Mouse (Mus musculus) liver, embryonic 12.5 days (tissue): ENCODE results near the gene Sept9. TPM values are rescaled to one million over a fixed set of nuclear protein-coding genes. Genes with fewer than 3 reads are reported as not detected.

Source experiments
- ATAC-seq: fragments of 200-750 bp; cut with Nextera tagmentation; 2 replicates; pipeline ENCODE4 v1.8.0; 2017; ENCODE audit warnings: moderate number of reproducible peaks, mild to moderate bottlenecking, moderate library complexity
- H3K27ac ChIP-seq: fragments of 300-500 bp; sonication (generic); 2 replicates; pipeline ENCODE4 v1.5.1; 2016; ENCODE audit warnings: mild to moderate bottlenecking
- H3K27me3 ChIP-seq: fragments of 300-500 bp; sonication (generic); replicated peaks from 2 replicates; pipeline ENCODE4 v1.6.1; 2016; ENCODE audit warnings: mild to moderate bottlenecking, moderate library complexity
- H3K36me3 ChIP-seq: fragments of 300-500 bp; sonication (generic); 2 replicates; pipeline ENCODE4 v1.6.1; 2016; ENCODE audit warnings: mild to moderate bottlenecking, moderate library complexity
- H3K4me1 ChIP-seq: fragments of 300-500 bp; sonication (generic); 2 replicates; pipeline ENCODE4 v1.6.1; 2016
- H3K4me2 ChIP-seq: fragments of 300-500 bp; sonication (generic); 2 replicates; pipeline ENCODE4 v1.6.1; 2016; ENCODE audit warnings: mild to moderate bottlenecking, moderate library complexity
- H3K4me3 ChIP-seq: fragments of 300-500 bp; sonication (generic); 2 replicates; pipeline ENCODE4 v1.5.1; 2016; ENCODE audit warnings: mild to moderate bottlenecking, moderate library complexity
- H3K9ac ChIP-seq: fragments of 300-500 bp; sonication (generic); 2 replicates; pipeline ENCODE4 v1.6.1; 2016; ENCODE audit warnings: mild to moderate bottlenecking, moderate library complexity
- H3K9me3 ChIP-seq: fragments of 300-500 bp; sonication (generic); replicated peaks from 2 replicates; pipeline ENCODE4 v1.6.1; 2016; ENCODE audit warnings: mild to moderate bottlenecking, moderate library complexity
- WGBS: fragments of 180-500 bp; shearing (Covaris S2); methylation state at CpG from one replicate; pipeline ENCODE4 v1.1.7; 2016; ENCODE audit not compliant: insufficient replicate concordance; 5-methylcytosine and 5-hydroxymethylcytosine counted together
- polyA plus RNA-seq: library from polyadenylated mRNA; unstranded; fragments of >200 nt; fragmentation: Nextera tagmentation; extraction: Ambion mirVana; gene quantifications from 2 replicates; pipeline ENCODE4 v1.2.1, GENCODE M21; 2016

The Sept9 gene
- polyA plus RNA-seq, 1 experiment from 2014 or later, result 72.0 TPM

GRCm38 (mm10) chr11:117291271-117292059, 92.0 kb downstream of the Sept9 start:
- no peaks in the 10 kb centered on the region for H3K27me3 ChIP-seq
- WGBS, result 82% methylated on average over 30 of the region's 30 CpGs
- no peak overlapping the region for H3K4me2 ChIP-seq
- H3K9me3 ChIP-seq, result no peaks in the 10 kb centered on the region
- H3K9ac ChIP-seq, result no peak overlapping the region
- peaks cover 31% of the 10 kb centered on the region for H3K36me3 ChIP-seq
- H3K27ac ChIP-seq, result no peak overlapping the region
- no peak for ATAC-seq
- H3K4me1 ChIP-seq, result peaks cover 16% of the 10 kb centered on the region
- no peak overlapping the region for H3K4me3 ChIP-seq

GRCm38 (mm10) chr11:117292446-117292845, 93.0 kb downstream of the Sept9 start:
- peaks cover 16% of the 10 kb centered on the region for H3K4me1 ChIP-seq
- peak; percentile 32; the same call in 1 of the 2 replicates for ATAC-seq

GRCm38 (mm10) chr11:117295266-117295665, 95.8 kb downstream of the Sept9 start:
- Histone ChIP-seq H3K27ac (no peak overlapping the region), H3K4me3 (no peak overlapping the region), H3K36me3 (peaks cover 30% of the 10 kb centered on the region), H3K9ac (no peak overlapping the region), H3K4me1 (peaks cover 16% of the 10 kb centered on the region), H3K27me3 (no peaks in the 10 kb centered on the region), H3K4me2 (no peak overlapping the region), H3K9me3 (no peaks in the 10 kb centered on the region)
- no peak for ATAC-seq
- 52% methylated on average over 5 of the region's 7 CpGs for WGBS

More at GRCm38 (mm10) chr11:117292446-117292845, 93.0 kb downstream of the Sept9 start:
- H3K4me2 ChIP-seq, result no peak overlapping the region
- no peak overlapping the region for H3K4me3 ChIP-seq
- no peaks in the 10 kb centered on the region for H3K9me3 ChIP-seq
- H3K9ac ChIP-seq, result no peak overlapping the region
- no peaks in the 10 kb centered on the region for H3K27me3 ChIP-seq
- WGBS, result 29% methylated on average over 11 of the region's 11 CpGs
- H3K36me3 ChIP-seq, result peaks cover 38% of the 10 kb centered on the region
- no peak overlapping the region for H3K27ac ChIP-seq

GRCm38 (mm10) chr11:117296116-117296499, 96.6 kb downstream of the Sept9 start:
- WGBS, result 74% methylated on average over 4 of the region's 4 CpGs
- Histone ChIP-seq H3K27ac (no peak overlapping the region), H3K4me3 (no peak overlapping the region), H3K4me2 (no peak overlapping the region), H3K4me1 (peaks cover 16% of the 10 kb centered on the region), H3K27me3 (no peaks in the 10 kb centered on the region), H3K36me3 (peaks cover 21% of the 10 kb centered on the region), H3K9me3 (no peaks in the 10 kb centered on the region), H3K9ac (no peak overlapping the region)
- ATAC-seq, result no peak

- Histone ChIP-seq H3K4me3 (no peak overlapping the region), H3K9me3 (no peaks in the 10 kb centered on the region), H3K9ac (no peak overlapping the region), H3K27me3 (no peaks in the 10 kb centered on the region), H3K36me3 (peaks cover 17% of the 10 kb centered on the region), H3K4me2 (no peak overlapping the region), H3K4me1 (peaks cover 15% of the 10 kb centered on the region), H3K27ac (no peak overlapping the region)
- WGBS, result 69% methylated on average over 14 of the region's 14 CpGs
- no peak for ATAC-seq
These were observed 97.2 kb downstream of the Sept9 start for GRCm38 (mm10) chr11:117296500-117297189.

GRCm38 (mm10) chr11:117297190-117297829, 97.8 kb downstream of the Sept9 start:
- Histone ChIP-seq H3K27ac (no peak overlapping the region), H3K9me3 (no peaks in the 10 kb centered on the region), H3K4me2 (no peak overlapping the region), H3K27me3 (no peaks in the 10 kb centered on the region), H3K4me1 (peaks cover 9% of the 10 kb centered on the region), H3K9ac (no peak overlapping the region), H3K4me3 (no peak overlapping the region), H3K36me3 (peaks cover 10% of the 10 kb centered on the region)
- 72% methylated on average over 3 of the region's 3 CpGs for WGBS
- ATAC-seq, result no peak

- H3K4me3 ChIP-seq, result no peak overlapping the region
- peaks cover 10% of the 10 kb centered on the region for H3K36me3 ChIP-seq
- H3K9ac ChIP-seq, result no peak overlapping the region
- no peaks in the 10 kb centered on the region for H3K4me1 ChIP-seq
- ATAC-seq, result no peak
- H3K27me3 ChIP-seq, result no peaks in the 10 kb centered on the region
- H3K9me3 ChIP-seq, result no peaks in the 10 kb centered on the region
- H3K4me2 ChIP-seq, result no peak overlapping the region
- no peak overlapping the region for H3K27ac ChIP-seq
- 69% methylated on average over 6 of the region's 6 CpGs for WGBS
These were observed 100.3 kb downstream of the Sept9 start for GRCm38 (mm10) chr11:117299741-117300140.

- no peak for ATAC-seq
- Histone ChIP-seq H3K36me3 (peaks cover 10% of the 10 kb centered on the region), H3K27me3 (no peaks in the 10 kb centered on the region), H3K27ac (no peak overlapping the region), H3K4me2 (no peak overlapping the region), H3K9me3 (no peaks in the 10 kb centered on the region), H3K4me3 (no peak overlapping the region), H3K4me1 (no peaks in the 10 kb centered on the region), H3K9ac (no peak overlapping the region)
- 74% methylated on average over 4 of the region's 4 CpGs for WGBS
These were observed 101.3 kb downstream of the Sept9 start for GRCm38 (mm10) chr11:117300809-117301208.

- H3K4me3 ChIP-seq, result no peak overlapping the region
- ATAC-seq, result no peak
- H3K9me3 ChIP-seq, result no peaks in the 10 kb centered on the region
- H3K27me3 ChIP-seq, result no peaks in the 10 kb centered on the region
- H3K36me3 ChIP-seq, result peaks cover 4% of the 10 kb centered on the region
- H3K4me2 ChIP-seq, result no peak overlapping the region
- peaks cover 6% of the 10 kb centered on the region; the same call in 1 of the 2 replicates for H3K4me1 ChIP-seq
- no peak overlapping the region for H3K27ac ChIP-seq
- 72% methylated on average over 6 of the region's 6 CpGs for WGBS
- H3K9ac ChIP-seq, result no peak overlapping the region
These were observed 102.3 kb downstream of the Sept9 start for GRCm38 (mm10) chr11:117301716-117302115.

GRCm38 (mm10) chr11:117302371-117302770, 102.9 kb downstream of the Sept9 start:
- H3K4me1 ChIP-seq, result peaks cover 12% of the 10 kb centered on the region
- no peak overlapping the region for H3K4me3 ChIP-seq
- no peak for ATAC-seq
- 75% methylated on average over 5 of the region's 5 CpGs for WGBS
- H3K9ac ChIP-seq, result no peak overlapping the region
- H3K27ac ChIP-seq, result no peak overlapping the region
- H3K4me2 ChIP-seq, result no peak overlapping the region
- H3K36me3 ChIP-seq, result no peaks in the 10 kb centered on the region; the same call in 1 of the 2 replicates
- H3K9me3 ChIP-seq, result no peaks in the 10 kb centered on the region
- no peaks in the 10 kb centered on the region for H3K27me3 ChIP-seq

GRCm38 (mm10) chr11:117305509-117306188, 106.2 kb downstream of the Sept9 start:
- whole genome bisulfite sequencing, result 71% methylated on average over 7 of the region's 7 CpGs
- H3K4me3 ChIP-seq, result no peak overlapping the region
- H3K9ac ChIP-seq, result no peak overlapping the region
- ATAC-seq, result no peak
- no peak overlapping the region for H3K27ac ChIP-seq
- peaks cover 45% of the 10 kb centered on the region for H3K4me1 ChIP-seq
- no peaks in the 10 kb centered on the region for H3K27me3 ChIP-seq
- H3K36me3 ChIP-seq, result no peaks in the 10 kb centered on the region
- H3K4me2 ChIP-seq, result no peak overlapping the region
- no peaks in the 10 kb centered on the region for H3K9me3 ChIP-seq
